Mouse (Mus musculus) E14TG2a.4 (cell line): Measurements from ENCODE around the gene Asah2.

Source experiments
- H3K27me3 ChIP-seq: 2 replicates; pipeline ENCODE4 v1.6.1; 2014; ENCODE audit warnings: low read length, control low read depth; ENCODE audit not compliant: insufficient read depth
- H3K36me3 ChIP-seq: 2 replicates; pipeline ENCODE4 v1.6.1; 2014; ENCODE audit warnings: low read length, control low read depth; ENCODE audit not compliant: insufficient read depth
- H3K4me1 ChIP-seq: replicated peaks from 2 replicates; pipeline ENCODE4 v1.6.1; 2014; ENCODE audit warnings: low read depth, low read length, control low read depth
- H3K4me3 ChIP-seq: replicated peaks from 2 replicates; pipeline ENCODE4 v1.5.1; 2014; ENCODE audit warnings: mild to moderate bottlenecking, low read length
- H3K9me3 ChIP-seq: 2 replicates; pipeline ENCODE4 v1.6.1; 2014; ENCODE audit warnings: low read length, control low read depth
- CTCF ChIP-seq: conservative IDR thresholded peaks from 2 replicates; pipeline ENCODE4 v1.5.1; 2014; ENCODE audit warnings: low read length
- NANOG ChIP-seq: IDR thresholded peaks from 2 replicates; pipeline ENCODE4 v1.6.1; 2014; ENCODE audit warnings: borderline replicate concordance, low read length, mixed read lengths
- POU5F1 ChIP-seq: IDR thresholded peaks from 2 replicates; pipeline ENCODE4 v1.6.1; 2014; ENCODE audit warnings: low read length, borderline replicate concordance

Asah2 gene

GRCm38 (mm10) chr19:32129281-32129680 lies 21.3 kb upstream of the Asah2 start:
- Histone ChIP-seq H3K4me3 (no peak overlapping the region), H3K4me1 (peaks cover 44% of the 10 kb centered on the region), H3K36me3 (peaks cover 65% of the 10 kb centered on the region), H3K27me3 (no peaks in the 10 kb centered on the region), H3K9me3 (no peaks in the 10 kb centered on the region)
- no peak for TF ChIP-seq CTCF
- TF ChIP-seq NANOG = no peak
- no peak for TF ChIP-seq POU5F1

GRCm38 (mm10) chr19:32127180-32127850 lies 19.3 kb upstream of the Asah2 start:
- Histone ChIP-seq H3K27me3 (no peaks in the 10 kb centered on the region), H3K4me3 (no peak overlapping the region), H3K4me1 (peaks cover 24% of the 10 kb centered on the region), H3K9me3 (no peaks in the 10 kb centered on the region), H3K36me3 (peaks cover 65% of the 10 kb centered on the region)
- TF ChIP-seq NANOG = no peak
- peak; percentile 77 for TF ChIP-seq CTCF

- Histone ChIP-seq H3K27me3 (no peaks in the 10 kb centered on the region), H3K36me3 (peaks cover 58% of the 10 kb centered on the region), H3K9me3 (no peaks in the 10 kb centered on the region), H3K4me3 (no peak overlapping the region), H3K4me1 (peaks cover 10% of the 10 kb centered on the region; the same call in 1 of the 2 replicates)
- no peak for TF ChIP-seq POU5F1
- TF ChIP-seq CTCF = no peak
- no peak for TF ChIP-seq NANOG
These were observed 16.1 kb upstream of the Asah2 start for GRCm38 (mm10) chr19:32124155-32124554.

GRCm38 (mm10) chr19:32123196-32123595 lies 15.2 kb upstream of the Asah2 start:
- Histone ChIP-seq H3K9me3 (no peaks in the 10 kb centered on the region), H3K27me3 (no peaks in the 10 kb centered on the region), H3K36me3 (peaks cover 51% of the 10 kb centered on the region), H3K4me3 (no peak overlapping the region), H3K4me1 (peaks cover 10% of the 10 kb centered on the region; the same call in 1 of the 2 replicates)
- no peak for TF ChIP-seq CTCF
- TF ChIP-seq POU5F1 = no peak
- TF ChIP-seq NANOG = no peak

- no peak overlapping the region for H3K4me3 ChIP-seq
- no peaks in the 10 kb centered on the region for H3K27me3 ChIP-seq
- H3K9me3 ChIP-seq = no peaks in the 10 kb centered on the region
- peaks cover 33% of the 10 kb centered on the region for H3K36me3 ChIP-seq
- TF ChIP-seq POU5F1 (no peak), NANOG (no peak), CTCF (no peak)
- H3K4me1 ChIP-seq = no peaks in the 10 kb centered on the region
These were observed 12.8 kb upstream of the Asah2 start for GRCm38 (mm10) chr19:32120798-32121197.

GRCm38 (mm10) chr19:32119666-32120065 lies 11.7 kb upstream of the Asah2 start:
- Histone ChIP-seq H3K4me3 (no peak overlapping the region), H3K4me1 (no peaks in the 10 kb centered on the region), H3K36me3 (peaks cover 22% of the 10 kb centered on the region), H3K9me3 (no peaks in the 10 kb centered on the region), H3K27me3 (no peaks in the 10 kb centered on the region)
- TF ChIP-seq NANOG = no peak

- H3K4me1 ChIP-seq = no peaks in the 10 kb centered on the region
- H3K27me3 ChIP-seq = no peaks in the 10 kb centered on the region
- no peak for TF ChIP-seq POU5F1
- TF ChIP-seq NANOG = no peak
- TF ChIP-seq CTCF = no peak
- no peak overlapping the region for H3K4me3 ChIP-seq
- peaks cover 11% of the 10 kb centered on the region for H3K36me3 ChIP-seq
- no peaks in the 10 kb centered on the region for H3K9me3 ChIP-seq
These were observed 10.5 kb upstream of the Asah2 start for GRCm38 (mm10) chr19:32118496-32118895.

GRCm38 (mm10) chr19:32117484-32118018 lies 9.5 kb upstream of the Asah2 start:
- TF ChIP-seq CTCF (peak; percentile 38), NANOG (no peak)
- Histone ChIP-seq H3K36me3 (peaks cover 11% of the 10 kb centered on the region), H3K27me3 (no peaks in the 10 kb centered on the region), H3K4me3 (no peak overlapping the region), H3K9me3 (no peaks in the 10 kb centered on the region), H3K4me1 (no peaks in the 10 kb centered on the region)
